In the genomic region with DNA sequence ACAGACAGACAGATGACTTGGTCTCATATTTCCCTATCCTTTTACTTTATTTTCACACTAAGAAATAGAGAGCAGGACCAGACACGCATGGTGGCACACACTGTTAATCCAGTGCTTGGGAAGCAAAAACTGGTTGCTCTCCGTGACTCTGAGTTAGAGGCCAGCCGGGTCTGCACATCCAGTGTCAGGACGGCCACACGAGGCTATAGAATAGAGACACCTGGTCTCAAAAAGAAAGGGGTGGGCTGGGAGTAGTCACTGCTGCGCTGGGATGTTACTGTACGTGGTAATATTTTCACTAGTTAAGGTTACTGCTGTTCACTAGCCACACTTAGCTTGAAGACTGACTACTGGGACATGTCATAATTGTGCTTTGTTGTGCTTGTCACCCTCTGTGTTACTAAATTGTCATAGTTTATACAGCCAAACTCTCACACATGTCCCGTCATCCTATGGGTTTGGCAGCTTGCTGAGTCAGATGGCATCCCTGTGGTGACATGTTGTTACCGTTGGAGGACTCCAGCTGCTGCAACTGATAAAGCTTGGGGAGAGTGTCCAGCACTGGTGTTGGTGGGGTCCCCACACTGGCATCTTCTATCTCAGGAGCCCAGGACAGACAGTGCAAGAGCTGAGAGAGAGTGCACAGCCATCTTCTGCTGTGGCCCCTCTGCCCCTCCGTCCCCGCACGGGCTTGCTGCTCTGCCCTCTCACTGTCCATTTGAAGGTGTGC, we compare ENCODE assay signal across 10 mouse cellular contexts. TPM values are rescaled to one million over a fixed set of nuclear protein-coding genes. Genes with fewer than 3 reads are reported as not detected.
A peak's percentile ranks its signal among the peaks of the same experiment; 100 is the strongest.
DNase-seq lines count a peak whose midpoint lies in the region; ATAC-seq and TF ChIP-seq lines count a peak whose summit lies in the region.
"Had no signal": no experiment of that assay in that cellular context is flagged by ENCODE, and none has a peak within 500 bp of the region (broad histone marks: within the 10 kb centered on the region; RNA-seq: fewer than 3 reads in every experiment).

No protein-coding gene starts in this region.

- TF ChIP-seq CTCF in intestine, postnatal 0 days (IDR thresholded peaks at IDR 0.05; ENCODE audit: low read depth) = no peak
- TF ChIP-seq CTCF in bone marrow, adult 2 months (IDR thresholded peaks at IDR 0.05; ENCODE audit: control insufficient read depth, insufficient read depth, low read length) = no peak

- H3K4me1 ChIP-seq in intestine, embryonic 15.5 days (replicated peaks) = no peaks in the 10 kb centered on the region
- no peaks in the 10 kb centered on the region for H3K4me1 ChIP-seq in intestine, postnatal 0 days (replicated peaks; ENCODE audit: control insufficient read depth, insufficient read depth, low read length)
- peaks cover 2% of the 10 kb centered on the region for H3K4me1 ChIP-seq in bone marrow, adult 2 months (ENCODE audit: control insufficient read depth, insufficient read depth, low read length)
- peaks cover 37% of the 10 kb centered on the region for H3K4me1 ChIP-seq in liver, embryonic 11.5 days (replicated peaks; ENCODE audit: control insufficient read depth, insufficient read depth, low read length)
- H3K4me1 ChIP-seq: embryonic facial prominence, embryonic 13.5 days; limb, embryonic 13.5 days had no signal

- TF ChIP-seq POLR2A in bone marrow, adult 2 months (IDR thresholded peaks at IDR 0.05; ENCODE audit: borderline replicate concordance, control insufficient read depth, low read depth, low read length) = peak; percentile 49; the same call in 1 of the 2 replicates

- ATAC-seq in intestine, embryonic 15.5 days = peak; percentile 81
- ATAC-seq in intestine, postnatal 0 days = no peak
- ATAC-seq in liver, embryonic 11.5 days (replicated peaks; ENCODE audit: low FRiP score) = peak; percentile 99

- no peaks in the 10 kb centered on the region for H3K27me3 ChIP-seq in intestine, embryonic 15.5 days (replicated peaks)
- no peaks in the 10 kb centered on the region for H3K27me3 ChIP-seq in intestine, postnatal 0 days (replicated peaks; ENCODE audit: control insufficient read depth, insufficient read depth, low read length)
- H3K27me3 ChIP-seq in liver, embryonic 11.5 days (replicated peaks; ENCODE audit: control insufficient read depth, insufficient read depth, low read length) = no peaks in the 10 kb centered on the region
- H3K27me3 ChIP-seq: embryonic facial prominence, embryonic 13.5 days; limb, embryonic 13.5 days had no signal

- H3K4me3 ChIP-seq in intestine, embryonic 15.5 days (replicated peaks) = no peak overlapping the region
- H3K4me3 ChIP-seq in intestine, postnatal 0 days (ENCODE audit: low read depth, low read length) = no peak overlapping the region
- no peak overlapping the region for H3K4me3 ChIP-seq in bone marrow, adult 2 months (replicated peaks; ENCODE audit: control insufficient read depth, low read depth, low read length)
- no peak overlapping the region for H3K4me3 ChIP-seq in liver, embryonic 11.5 days (ENCODE audit: low read depth, low read length)
- H3K4me3 ChIP-seq: embryonic facial prominence, embryonic 13.5 days; limb, embryonic 13.5 days had no signal

- H3K27ac ChIP-seq in intestine, embryonic 15.5 days = no peak overlapping the region
- no peak overlapping the region for H3K27ac ChIP-seq in intestine, postnatal 0 days (ENCODE audit: low read depth, low read length)
- H3K27ac ChIP-seq in bone marrow, adult 2 months (ENCODE audit: control insufficient read depth, insufficient read depth, low read depth, low read length, poor library complexity) = peak overlapping the region; percentile 94
- H3K27ac ChIP-seq in liver, embryonic 11.5 days (ENCODE audit: low read depth, low read length) = peak overlapping the region; percentile 97
- H3K27ac ChIP-seq: embryonic facial prominence, embryonic 13.5 days; limb, embryonic 13.5 days had no signal

- no peak overlapping the region for H3K9ac ChIP-seq in intestine, embryonic 15.5 days
- no peak overlapping the region for H3K9ac ChIP-seq in intestine, postnatal 0 days (ENCODE audit: low read depth, low read length)
- peak overlapping the region; percentile 48 for H3K9ac ChIP-seq in liver, embryonic 11.5 days (ENCODE audit: low read depth, low read length)
- H3K9ac ChIP-seq: embryonic facial prominence, embryonic 13.5 days; limb, embryonic 13.5 days had no signal

- H3K4me2 ChIP-seq in intestine, embryonic 15.5 days (replicated peaks) = no peak overlapping the region
- no peak overlapping the region for H3K4me2 ChIP-seq in intestine, postnatal 0 days (replicated peaks; ENCODE audit: low read depth)
- H3K4me2 ChIP-seq in liver, embryonic 11.5 days = peak overlapping the region; percentile 12
- H3K4me2 ChIP-seq: embryonic facial prominence, embryonic 13.5 days; limb, embryonic 13.5 days had no signal

- DNase-seq in liver, embryonic 11.5 days (ENCODE audit: low spot score) = no peak
- peak; percentile 69 to 82 for DNase-seq in spleen, postnatal 36 days (ENCODE audit: low spot score in 2 of 2)
- DNase-seq in ovary, postnatal 14 days (ENCODE audit: low spot score) = no peak
- no peak for DNase-seq in thymus, postnatal 25 days
- DNase-seq: cerebellum, adult 2 months had no signal

- no peaks in the 10 kb centered on the region for H3K9me3 ChIP-seq in intestine, embryonic 15.5 days
- no peaks in the 10 kb centered on the region for H3K9me3 ChIP-seq in intestine, postnatal 0 days (ENCODE audit: control insufficient read depth)
- no peaks in the 10 kb centered on the region for H3K9me3 ChIP-seq in liver, embryonic 11.5 days (ENCODE audit: control insufficient read depth, low read length)
- H3K9me3 ChIP-seq: embryonic facial prominence, embryonic 13.5 days; limb, embryonic 13.5 days had no signal

- H3K36me3 ChIP-seq in intestine, embryonic 15.5 days = 0 out of 2 replicates have a peak, but pooled peaks cover 9% of the 10 kb centered on the region
- peaks cover 67% of the 10 kb centered on the region for H3K36me3 ChIP-seq in intestine, postnatal 0 days (ENCODE audit: control insufficient read depth, insufficient read depth)
- H3K36me3 ChIP-seq in liver, embryonic 11.5 days (ENCODE audit: control insufficient read depth, insufficient read depth, low read length) = peaks cover 22% of the 10 kb centered on the region; the same call in 1 of the 2 replicates

- 85% methylated on average over 12 of the region's 12 CpGs for WGBS in intestine, embryonic 15.5 days
- 82% methylated on average over 12 of the region's 12 CpGs for WGBS in intestine, postnatal 0 days
- WGBS in bone marrow, adult 2 months = 62% methylated on average over 12 of the region's 12 CpGs
- WGBS in liver, embryonic 11.5 days = 50% methylated on average over 12 of the region's 12 CpGs

RNA-seq across cellular contexts. Expression of gene Lpin2, which starts 53.0 kb away (rescaled TPM):
- polyA plus RNA-seq in intestine, embryonic 15.5 days (2015; fragmentation: Nextera tagmentation; extraction: Ambion mirVana) = 22.5 and 25.9 TPM in 2 replicates
- 22.2 and 24.8 TPM in 2 replicates for polyA plus RNA-seq in intestine, postnatal 0 days (2015; fragmentation: Nextera tagmentation; extraction: Ambion mirVana)
- 38.3 and 70.4 TPM in 2 replicates for polyA plus RNA-seq in bone marrow, adult 2 months (2011; ENCODE audit: insufficient read depth, insufficient read length, low replicate concordance, missing spikeins)
- 37.7 and 37.9 TPM in 2 replicates for polyA plus RNA-seq in liver, embryonic 11.5 days (2014; fragmentation: Nextera tagmentation; extraction: Ambion mirVana)

Comparison
In these comparisons a context has a peak if more than half of its experiments do, and no peak if none do; other contexts are left out.
1. H3K27ac ChIP-seq: peak in bone marrow, adult 2 months (single experiment) and liver, embryonic 11.5 days (single experiment); none in intestine, embryonic 15.5 days (single experiment) and intestine, postnatal 0 days (single experiment).
2. DNase-seq: peak in spleen, postnatal 36 days (2 of 2); none in liver, embryonic 11.5 days (single experiment), ovary, postnatal 14 days (single experiment) and thymus, postnatal 25 days (single experiment).